32 mouse cellular contexts compared by ENCODE assay signal in genomic region chr9:4601788-4602187, GRCm38 (mm10).
"Had no signal": no experiment of that assay in that cellular context is flagged by ENCODE, and none has a peak within 500 bp of the region (broad histone marks: within the 10 kb centered on the region; RNA-seq: fewer than 3 reads in every experiment).

No protein-coding gene starts in this region.

- H3K4me1 ChIP-seq: limb, embryonic 10.5 days; limb, embryonic 12.5 days; limb, embryonic 13.5 days; limb, embryonic 15.5 days; liver, embryonic 12.5 days; liver, embryonic 13.5 days; liver, embryonic 15.5 days; lung, embryonic 15.5 days; megakaryocyte, embryonic 14.5 days; midbrain, embryonic 10.5 days; midbrain, embryonic 12.5 days; midbrain, embryonic 13.5 days; midbrain, embryonic 15.5 days; neural tube, embryonic 12.5 days had no signal

- H3K4me3 ChIP-seq: limb, embryonic 10.5 days; limb, embryonic 12.5 days; limb, embryonic 13.5 days; limb, embryonic 15.5 days; liver, embryonic 12.5 days; liver, embryonic 13.5 days; liver, embryonic 15.5 days; lung, embryonic 15.5 days; megakaryocyte, embryonic 14.5 days; midbrain, embryonic 10.5 days; midbrain, embryonic 12.5 days; midbrain, embryonic 13.5 days; midbrain, embryonic 15.5 days; myocyte; neural tube, embryonic 12.5 days had no signal

- H3K9me3 ChIP-seq: limb, embryonic 10.5 days; limb, embryonic 12.5 days; limb, embryonic 13.5 days; limb, embryonic 15.5 days; liver, embryonic 12.5 days; liver, embryonic 13.5 days; liver, embryonic 15.5 days; lung, embryonic 15.5 days; megakaryocyte, embryonic 14.5 days; midbrain, embryonic 10.5 days; midbrain, embryonic 12.5 days; midbrain, embryonic 13.5 days; midbrain, embryonic 15.5 days; neural tube, embryonic 12.5 days had no signal

- H3K4me2 ChIP-seq: limb, embryonic 12.5 days; limb, embryonic 13.5 days; limb, embryonic 15.5 days; liver, embryonic 11.5 days; liver, embryonic 12.5 days; liver, embryonic 13.5 days; liver, embryonic 15.5 days; lung, embryonic 14.5 days; lung, embryonic 15.5 days; midbrain, embryonic 11.5 days; midbrain, embryonic 12.5 days; midbrain, embryonic 13.5 days; midbrain, embryonic 15.5 days; neural tube, embryonic 12.5 days had no signal

- H3K27ac ChIP-seq: limb, embryonic 10.5 days; limb, embryonic 12.5 days; limb, embryonic 13.5 days; limb, embryonic 15.5 days; liver, embryonic 12.5 days; liver, embryonic 13.5 days; liver, embryonic 14.5 days; liver, embryonic 15.5 days; lung, embryonic 15.5 days; macrophage; midbrain, embryonic 10.5 days; midbrain, embryonic 12.5 days; midbrain, embryonic 13.5 days; midbrain, embryonic 15.5 days; neural tube, embryonic 12.5 days had no signal

- DNase-seq: left cerebral cortex, postnatal 4 days; liver; liver, embryonic 13.5 days; liver, postnatal 0 days; lung, adult 18-20 months; lung, adult 2 months; lung, embryonic 14.5 days; lung, postnatal 10 days; lung, postnatal 14 days; lung, postnatal 36 days; lung, postnatal 4 days; midbrain, embryonic 14.5 days had no signal

- ATAC-seq: liver, embryonic 12.5 days; liver, postnatal 0 days; lung, postnatal 0 days; midbrain, embryonic 13.5 days; midbrain, embryonic 15.5 days; midbrain, embryonic 16.5 days had no signal

- H3K27me3 ChIP-seq: limb, embryonic 12.5 days; limb, embryonic 13.5 days; limb, embryonic 15.5 days; liver, embryonic 12.5 days; liver, embryonic 13.5 days; liver, embryonic 15.5 days; lung, embryonic 15.5 days; megakaryocyte, embryonic 14.5 days; midbrain, embryonic 12.5 days; midbrain, embryonic 13.5 days; midbrain, embryonic 15.5 days; neural tube, embryonic 12.5 days had no signal

- H3K36me3 ChIP-seq: limb, embryonic 10.5 days; limb, embryonic 12.5 days; limb, embryonic 13.5 days; limb, embryonic 15.5 days; liver, embryonic 12.5 days; liver, embryonic 13.5 days; liver, embryonic 15.5 days; lung, embryonic 15.5 days; midbrain, embryonic 10.5 days; midbrain, embryonic 12.5 days; midbrain, embryonic 13.5 days; midbrain, embryonic 15.5 days; neural tube, embryonic 12.5 days had no signal

- H3K9ac ChIP-seq: limb, embryonic 12.5 days; limb, embryonic 13.5 days; limb, embryonic 15.5 days; liver, embryonic 12.5 days; liver, embryonic 13.5 days; liver, embryonic 14.5 days; liver, embryonic 15.5 days; liver, postnatal 0 days; lung, embryonic 14.5 days; lung, embryonic 15.5 days; midbrain, embryonic 12.5 days; midbrain, embryonic 13.5 days; midbrain, embryonic 15.5 days; neural tube, embryonic 12.5 days had no signal
